Mouse (Mus musculus) liver, embryonic 12.5 days (tissue): ENCODE results near the gene 1810049J17Rik. TPM values are rescaled to one million over a fixed set of nuclear protein-coding genes. Genes with fewer than 3 reads are reported as not detected.

Experiments
- polyA plus RNA-seq: library from polyadenylated mRNA; unstranded; fragments of >200 nt; fragmentation: Nextera tagmentation; extraction: Ambion mirVana; gene quantifications from 2 replicates; pipeline ENCODE4 v1.2.1, GENCODE M21; 2016

The 1810049J17Rik gene
- polyA plus RNA-seq, 1 experiment from 2014 or later, result 1.9 TPM

Other genes with a start within 250 kb of the 1810049J17Rik start
- gene Zfr, start 204.1 kb downstream of the 1810049J17Rik start, polyA plus RNA-seq, result 55.4 and 56.3 TPM in 2 replicates
- 11.9 and 12.3 TPM in 2 replicates for gene Mtmr12, start 116.9 kb downstream of the 1810049J17Rik start, polyA plus RNA-seq
- 79.8 and 82.7 TPM in 2 replicates for gene Golph3, start 449 bp downstream of the 1810049J17Rik start, polyA plus RNA-seq